Mouse (Mus musculus): ENCODE results near the gene Ccdc154. TPM values are rescaled to one million over a fixed set of nuclear protein-coding genes. Genes with fewer than 3 reads are reported as not detected.

The Ccdc154 gene
- polyA plus RNA-seq, 1 experiment = not detected

DNA sequence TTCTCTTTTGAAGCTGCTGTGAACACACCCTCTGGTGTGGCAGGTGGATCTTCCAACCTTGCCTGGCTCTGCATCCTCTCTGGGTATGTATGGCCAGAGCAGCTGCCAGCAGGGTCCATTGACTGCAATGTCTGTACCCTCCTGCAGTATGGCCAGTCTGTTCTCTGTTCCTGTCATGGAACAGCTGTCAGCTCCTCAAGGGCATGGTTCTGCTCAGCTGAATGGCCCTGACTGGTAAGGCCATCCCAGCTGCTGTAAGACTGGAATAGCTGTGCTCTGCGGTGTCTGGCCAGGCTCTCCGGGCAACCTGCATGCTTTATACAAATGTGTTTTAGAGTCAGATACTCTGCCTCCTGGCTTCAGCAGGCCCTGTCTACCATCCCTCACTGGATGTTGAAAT lies 7.4 kb downstream of the Ccdc154 start:
- Histone ChIP-seq H3K36me3 (ENCODE audit: control insufficient read depth, insufficient read depth, low read length, poor library complexity, severe bottlenecking) (no peaks in the 10 kb centered on the region), H3K9ac (ENCODE audit: low read depth, poor library complexity, severe bottlenecking) (no peak overlapping the region), H3K27ac (ENCODE audit: insufficient read depth, low read length) (no peak overlapping the region), H3K9me3 (replicated peaks; ENCODE audit: control insufficient read depth, insufficient read depth, low read length, poor library complexity, severe bottlenecking) (no peaks in the 10 kb centered on the region), H3K4me1 (ENCODE audit: control insufficient read depth, insufficient read depth, low read length) (peaks cover 2% of the 10 kb centered on the region), H3K4me3 (ENCODE audit: low read depth, low read length) (no peak overlapping the region), H3K27me3 (ENCODE audit: control insufficient read depth, insufficient read depth, low read length, poor library complexity, severe bottlenecking) (no peaks in the 10 kb centered on the region)
- TF ChIP-seq POLR2A (IDR thresholded peaks at IDR 0.05; ENCODE audit: insufficient read depth, low read length) = no peak
- TF ChIP-seq CTCF (IDR thresholded peaks at IDR 0.05; ENCODE audit: low read depth, low read length) = no peak
- TF ChIP-seq EP300 (IDR thresholded peaks at IDR 0.05; ENCODE audit: insufficient read depth, low read depth, low read length) = no peak

DNA sequence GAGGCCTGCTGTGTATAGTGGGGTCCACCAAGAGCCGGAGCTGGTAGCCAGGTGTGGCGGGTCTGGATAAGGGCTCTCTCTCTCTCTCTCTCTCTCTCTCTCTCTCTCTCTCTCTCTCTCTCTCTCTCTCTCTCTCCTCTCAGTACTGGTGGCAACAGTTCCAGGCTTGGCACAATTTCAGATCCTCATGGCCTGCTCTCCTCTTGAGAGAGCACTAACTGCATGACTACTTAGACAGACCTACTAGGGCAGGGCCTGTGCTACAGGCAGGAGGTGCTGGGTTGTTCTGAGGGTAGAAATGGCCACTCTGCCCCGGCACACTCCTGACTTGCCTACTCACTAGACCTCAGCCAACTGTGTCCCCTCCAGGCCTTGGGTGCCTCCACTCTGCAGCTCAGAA lies 10.3 kb downstream of the Ccdc154 start:
- peaks cover 2% of the 10 kb centered on the region for H3K4me1 ChIP-seq (ENCODE audit: control insufficient read depth, insufficient read depth, low read length)
- H3K4me3 ChIP-seq (ENCODE audit: low read depth, low read length) = no peak overlapping the region
- no peaks in the 10 kb centered on the region for H3K27me3 ChIP-seq (ENCODE audit: control insufficient read depth, insufficient read depth, low read length, poor library complexity, severe bottlenecking)
- H3K27ac ChIP-seq (ENCODE audit: insufficient read depth, low read length) = no peak overlapping the region
- TF ChIP-seq EP300 (IDR thresholded peaks at IDR 0.05; ENCODE audit: insufficient read depth, low read depth, low read length) (no peak), CTCF (IDR thresholded peaks at IDR 0.05; ENCODE audit: low read depth, low read length) (no peak), POLR2A (IDR thresholded peaks at IDR 0.05; ENCODE audit: insufficient read depth, low read length) (no peak)
- no peaks in the 10 kb centered on the region for H3K9me3 ChIP-seq (replicated peaks; ENCODE audit: control insufficient read depth, insufficient read depth, low read length, poor library complexity, severe bottlenecking)
- no peaks in the 10 kb centered on the region for H3K36me3 ChIP-seq (ENCODE audit: control insufficient read depth, insufficient read depth, low read length, poor library complexity, severe bottlenecking)
- no peak overlapping the region for H3K9ac ChIP-seq (ENCODE audit: low read depth, poor library complexity, severe bottlenecking)

DNA sequence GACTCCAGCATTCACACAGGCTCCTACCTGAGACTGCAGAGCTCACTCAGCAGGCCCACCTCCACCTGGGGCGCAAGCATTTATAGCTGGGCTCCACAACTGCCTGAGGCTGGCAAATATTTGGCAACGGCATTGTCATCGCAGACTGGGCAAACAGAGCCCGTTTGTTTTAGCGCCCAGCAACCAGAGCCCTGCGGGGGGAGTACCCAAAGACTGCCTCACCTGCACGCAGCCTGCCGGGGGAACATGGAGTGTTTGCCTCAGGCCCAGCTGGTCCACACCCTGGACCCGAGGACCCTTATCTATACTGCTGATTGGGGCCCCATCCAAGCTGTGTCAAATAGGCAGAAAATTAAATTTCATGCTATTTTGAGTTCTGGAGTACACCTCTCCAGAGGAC lies 13.2 kb downstream of the Ccdc154 start, which contains the start of gene Gm38655:
Gm38655 (minus strand) TSS at position 61 of the 400 bp plus-strand sequence.
- Histone ChIP-seq H3K27ac (ENCODE audit: insufficient read depth, low read length) (no peak within 1 kb of the TSS), H3K4me3 (ENCODE audit: low read depth, low read length) (no peak within 1 kb of the TSS), H3K4me1 (ENCODE audit: control insufficient read depth, insufficient read depth, low read length) (peaks cover 2% of the 10 kb centered on the region), H3K27me3 (ENCODE audit: control insufficient read depth, insufficient read depth, low read length, poor library complexity, severe bottlenecking) (no peaks in the 10 kb centered on the region), H3K36me3 (ENCODE audit: control insufficient read depth, insufficient read depth, low read length, poor library complexity, severe bottlenecking) (no peaks in the 10 kb centered on the region), H3K9ac (ENCODE audit: low read depth, poor library complexity, severe bottlenecking) (no peak within 1 kb of the TSS), H3K9me3 (replicated peaks; ENCODE audit: control insufficient read depth, insufficient read depth, low read length, poor library complexity, severe bottlenecking) (no peaks in the 10 kb centered on the region)
- no peak for TF ChIP-seq CTCF (IDR thresholded peaks at IDR 0.05; ENCODE audit: low read depth, low read length)
- TF ChIP-seq EP300 (IDR thresholded peaks at IDR 0.05; ENCODE audit: insufficient read depth, low read depth, low read length) = no peak
- no peak for TF ChIP-seq POLR2A (IDR thresholded peaks at IDR 0.05; ENCODE audit: insufficient read depth, low read length)

DNA sequence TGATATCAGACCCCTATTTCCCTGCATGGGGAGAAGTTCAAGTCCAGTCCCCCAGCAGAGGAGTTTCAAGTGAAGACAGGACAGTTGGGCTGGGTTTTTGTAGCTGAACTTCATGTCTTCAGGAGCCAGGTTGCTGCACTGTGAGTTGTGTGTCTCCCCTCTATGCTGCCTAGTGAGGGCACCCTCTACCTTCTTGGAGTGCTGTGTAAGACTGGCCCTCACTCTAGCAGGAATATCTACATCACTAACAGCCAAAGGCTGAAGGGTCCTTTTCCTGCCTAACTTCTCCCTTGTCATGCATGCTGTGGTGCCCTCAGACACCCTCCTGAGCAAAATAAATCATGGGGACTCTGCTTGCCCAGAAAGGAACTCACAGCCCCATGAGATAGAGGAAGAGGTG lies 21.0 kb downstream of the Ccdc154 start:
- H3K4me3 ChIP-seq (ENCODE audit: low read depth, low read length) = no peak overlapping the region
- TF ChIP-seq POLR2A (IDR thresholded peaks at IDR 0.05; ENCODE audit: insufficient read depth, low read length) = no peak
- no peak for TF ChIP-seq CTCF (IDR thresholded peaks at IDR 0.05; ENCODE audit: low read depth, low read length)
- H3K27ac ChIP-seq (ENCODE audit: insufficient read depth, low read length) = no peak overlapping the region
- no peaks in the 10 kb centered on the region for H3K27me3 ChIP-seq (ENCODE audit: control insufficient read depth, insufficient read depth, low read length, poor library complexity, severe bottlenecking)
- no peak overlapping the region for H3K9ac ChIP-seq (ENCODE audit: low read depth, poor library complexity, severe bottlenecking)
- H3K9me3 ChIP-seq (replicated peaks; ENCODE audit: control insufficient read depth, insufficient read depth, low read length, poor library complexity, severe bottlenecking) = no peaks in the 10 kb centered on the region
- H3K36me3 ChIP-seq (ENCODE audit: control insufficient read depth, insufficient read depth, low read length, poor library complexity, severe bottlenecking) = 0 out of 2 replicates have a peak, but pooled peaks cover 3% of the 10 kb centered on the region
- H3K4me1 ChIP-seq (ENCODE audit: control insufficient read depth, insufficient read depth, low read length) = no peaks in the 10 kb centered on the region

DNA sequence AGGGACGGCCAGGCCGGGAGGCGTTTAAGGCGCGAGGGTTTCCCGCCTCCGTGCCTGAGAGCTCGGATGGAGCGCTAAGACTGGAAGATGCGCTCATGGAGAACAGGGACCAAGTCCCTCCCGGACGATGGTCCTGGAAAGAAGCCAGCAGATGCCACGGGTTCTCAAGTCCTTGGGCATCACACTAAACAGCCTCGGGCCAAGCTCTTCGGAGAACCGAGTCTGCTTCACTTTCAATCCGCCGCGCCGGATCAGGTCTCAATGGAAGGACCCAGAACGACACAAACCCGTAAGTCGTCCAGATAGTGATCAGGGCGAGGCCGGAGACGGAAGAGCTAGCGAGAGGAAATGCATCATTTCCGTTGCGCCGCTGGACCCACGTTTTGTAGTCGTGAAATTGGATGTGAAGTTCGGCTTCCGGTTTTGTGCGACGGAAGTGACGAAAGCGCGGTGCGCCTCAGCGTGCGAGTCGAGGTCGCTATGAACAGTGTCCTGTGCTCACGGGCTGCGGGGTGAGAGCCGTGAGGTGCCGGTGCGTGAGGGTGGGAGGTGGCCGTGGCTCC lies 21.9 kb downstream of the Ccdc154 start, which contains the start of gene BC003965:
BC003965 (plus strand) TSS at position 426 of the 563 bp plus-strand sequence.
- no peaks in the 10 kb centered on the region for H3K27me3 ChIP-seq (ENCODE audit: control insufficient read depth, insufficient read depth, low read length, poor library complexity, severe bottlenecking)
- H3K4me3 ChIP-seq (ENCODE audit: low read depth, low read length) = peak within 1 kb of the TSS; percentile 87
- no peaks in the 10 kb centered on the region for H3K9me3 ChIP-seq (replicated peaks; ENCODE audit: control insufficient read depth, insufficient read depth, low read length, poor library complexity, severe bottlenecking)
- H3K4me1 ChIP-seq (ENCODE audit: control insufficient read depth, insufficient read depth, low read length) = no peaks in the 10 kb centered on the region
- 0 out of 2 replicates have a peak, but pooled peaks cover 3% of the 10 kb centered on the region for H3K36me3 ChIP-seq (ENCODE audit: control insufficient read depth, insufficient read depth, low read length, poor library complexity, severe bottlenecking)
- H3K9ac ChIP-seq (ENCODE audit: low read depth, poor library complexity, severe bottlenecking) = peak within 1 kb of the TSS; percentile 78
- H3K27ac ChIP-seq (ENCODE audit: insufficient read depth, low read length) = peak within 1 kb of the TSS; percentile 35
- TF ChIP-seq EP300 (IDR thresholded peaks at IDR 0.05; ENCODE audit: insufficient read depth, low read depth, low read length) (peak; percentile 79; the same call in 1 of the 2 replicates), CTCF (IDR thresholded peaks at IDR 0.05; ENCODE audit: low read depth, low read length) (no peak), POLR2A (IDR thresholded peaks at IDR 0.05; ENCODE audit: insufficient read depth, low read length) (peak; percentile 82)

DNA sequence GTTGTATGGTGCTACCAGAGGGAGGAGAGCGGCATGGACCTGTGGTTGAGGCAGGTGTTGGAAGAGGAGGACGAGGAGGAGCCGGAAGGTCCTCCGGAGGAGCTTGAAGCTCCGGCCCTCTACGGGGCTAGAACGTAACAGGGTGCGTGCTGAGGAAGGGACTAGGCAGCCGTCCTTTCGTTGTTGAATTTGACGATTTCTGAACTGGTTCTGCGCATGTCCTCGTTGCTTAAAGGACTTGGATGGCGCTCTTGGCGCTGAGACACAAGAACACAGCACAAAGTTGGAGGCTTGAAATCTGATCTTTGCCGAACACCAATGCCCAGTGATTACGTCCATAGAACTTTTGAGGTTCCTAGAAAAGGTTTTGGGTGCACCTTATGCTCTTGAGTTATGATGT lies 22.7 kb downstream of the Ccdc154 start:
- Histone ChIP-seq H3K27ac (ENCODE audit: insufficient read depth, low read length) (no peak overlapping the region), H3K9ac (ENCODE audit: low read depth, poor library complexity, severe bottlenecking) (peak overlapping the region; percentile 78)

More for the DNA sequence above, 22.7 kb downstream of the Ccdc154 start:
- Histone ChIP-seq H3K4me3 (ENCODE audit: low read depth, low read length) (peak overlapping the region; percentile 87), H3K27me3 (ENCODE audit: control insufficient read depth, insufficient read depth, low read length, poor library complexity, severe bottlenecking) (no peaks in the 10 kb centered on the region), H3K9me3 (replicated peaks; ENCODE audit: control insufficient read depth, insufficient read depth, low read length, poor library complexity, severe bottlenecking) (no peaks in the 10 kb centered on the region), H3K36me3 (ENCODE audit: control insufficient read depth, insufficient read depth, low read length, poor library complexity, severe bottlenecking) (0 out of 2 replicates have a peak, but pooled peaks cover 3% of the 10 kb centered on the region), H3K4me1 (ENCODE audit: control insufficient read depth, insufficient read depth, low read length) (no peaks in the 10 kb centered on the region)
- TF ChIP-seq POLR2A (IDR thresholded peaks at IDR 0.05; ENCODE audit: insufficient read depth, low read length) = no peak
- no peak for TF ChIP-seq CTCF (IDR thresholded peaks at IDR 0.05; ENCODE audit: low read depth, low read length)
- no peak for TF ChIP-seq EP300 (IDR thresholded peaks at IDR 0.05; ENCODE audit: insufficient read depth, low read depth, low read length)
